Mouse (Mus musculus) liver, adult 2 months (tissue): ENCODE measurements around the gene Pax5.

Experiments
- CTCF ChIP-seq: fragments of 200-500 bp; IDR thresholded peaks from 2 replicates; pipeline ENCODE4 v1.5.1; 2011; ENCODE audit warnings: low read depth, low read length, control low read depth
- POLR2A ChIP-seq: fragments of 200-500 bp; IDR thresholded peaks from 2 replicates; pipeline ENCODE4 v1.6.1; 2011; ENCODE audit warnings: low read length, control low read depth; ENCODE audit not compliant: insufficient read depth; ENCODE audit errors: extremely low read depth

GRCm38 (mm10) chr4:44614066-44614667, 96.1 kb downstream of the Pax5 start:
- no peak for TF ChIP-seq POLR2A
- no peak for TF ChIP-seq CTCF
